Mouse (Mus musculus) monocyte, adult 59 days (primary cell): ENCODE results near the gene Il6st. TPM values are rescaled to one million over a fixed set of nuclear protein-coding genes. Genes with fewer than 3 reads are reported as not detected.

Source experiments
- total RNA-seq, 2 experiments: library from RNA; stranded (reverse); gene quantifications; one replicate each; pipeline ENCODE4 v1.2.4; 2023

Gene Il6st
- 100 to 1,000 TPM; 102 to 128 TPM for total RNA-seq

GRCm38 (mm10) chr13:112463868-112464625 lies at the start of gene Il6st:
Il6st (plus strand) TSS chr13:112464070.

Other genes with a start within 250 kb of the Il6st start
- under 1 TPM; 0.26 to 0.39 TPM for gene Ankrd55, start 175.6 kb upstream of the Il6st start, total RNA-seq
- gene Il31ra, start 130.3 kb downstream of the Il6st start, total RNA-seq = 1 to 10 TPM; 6.6 to 8.0 TPM
- not detected for gene Ddx4, start 188.4 kb downstream of the Il6st start, total RNA-seq
- 10 to 100 TPM; 70.7 to 70.9 TPM for gene Slc38a9, start 196.7 kb downstream of the Il6st start, total RNA-seq